8 mouse cellular contexts compared by ENCODE assay signal in genomic region chr7:45204380-45205143, GRCm38 (mm10). TPM values are rescaled to one million over a fixed set of nuclear protein-coding genes. Genes with fewer than 3 reads are reported as not detected.
DNase-seq lines count a peak whose midpoint lies in the region; ATAC-seq lines count a peak whose summit lies in the region.

TSS of gene Ccdc155 (minus strand) at chr7:45204892.

- H3K4me1 ChIP-seq in embryonic facial prominence, embryonic 12.5 days = no peaks in the 10 kb centered on the region
- H3K4me1 ChIP-seq in limb, embryonic 10.5 days = peaks cover 5% of the 10 kb centered on the region; the same call in 1 of the 2 replicates
- H3K4me1 ChIP-seq in midbrain, embryonic 12.5 days = peaks cover 3% of the 10 kb centered on the region; the same call in 1 of the 2 replicates

- peak; percentile 91 to 93 for DNase-seq in adrenal gland, postnatal 36 days
- peak; percentile 85 to 93 for DNase-seq in heart, adult 18-20 months
- DNase-seq in kidney, adult 18-20 months = peak; percentile 81
- peak; percentile 98 for DNase-seq in limb, embryonic 10.5 days (ENCODE audit: low spot score)
- DNase-seq in skeletal muscle tissue, adult 2 months (ENCODE audit: low read depth, low spot score) = peak; percentile 91
- DNase-seq in MN1 (ENCODE audit: low spot score) = no peak

- H3K9me3 ChIP-seq in embryonic facial prominence, embryonic 12.5 days = no peaks in the 10 kb centered on the region; the same call in 1 of the 2 replicates
- H3K9me3 ChIP-seq in limb, embryonic 10.5 days (replicated peaks) = no peaks in the 10 kb centered on the region
- no peaks in the 10 kb centered on the region for H3K9me3 ChIP-seq in midbrain, embryonic 12.5 days

- H3K9ac ChIP-seq in embryonic facial prominence, embryonic 12.5 days = peak within 1 kb of the TSS; percentile 38
- peak within 1 kb of the TSS; percentile 54 for H3K9ac ChIP-seq in midbrain, embryonic 12.5 days (replicated peaks)

- no peaks in the 10 kb centered on the region for H3K27me3 ChIP-seq in embryonic facial prominence, embryonic 12.5 days
- peaks cover 36% of the 10 kb centered on the region for H3K27me3 ChIP-seq in limb, embryonic 10.5 days (ENCODE audit: low read depth, poor library complexity, severe bottlenecking)
- H3K27me3 ChIP-seq in midbrain, embryonic 12.5 days = peaks cover 36% of the 10 kb centered on the region

- peak; percentile 95 for ATAC-seq in embryonic facial prominence, embryonic 12.5 days (ENCODE audit: insufficient number of reproducible peaks, insufficient read depth, low FRiP score, low TSS enrichment)
- peak; percentile 95 for ATAC-seq in midbrain, embryonic 12.5 days (ENCODE audit: low FRiP score, low read depth)

- no peaks in the 10 kb centered on the region for H3K36me3 ChIP-seq in embryonic facial prominence, embryonic 12.5 days
- no peaks in the 10 kb centered on the region for H3K36me3 ChIP-seq in limb, embryonic 10.5 days
- H3K36me3 ChIP-seq in midbrain, embryonic 12.5 days = no peaks in the 10 kb centered on the region

- H3K4me2 ChIP-seq in embryonic facial prominence, embryonic 12.5 days (replicated peaks) = peak within 1 kb of the TSS; percentile 55
- peak within 1 kb of the TSS; percentile 52 for H3K4me2 ChIP-seq in midbrain, embryonic 12.5 days (replicated peaks)

- WGBS in embryonic facial prominence, embryonic 12.5 days = 10% methylated on average over 43 of the region's 44 CpGs
- WGBS in limb, embryonic 10.5 days = 8% methylated on average over 44 of the region's 44 CpGs
- WGBS in midbrain, embryonic 12.5 days = 9% methylated on average over 44 of the region's 44 CpGs

- peak within 1 kb of the TSS; percentile 79 for H3K27ac ChIP-seq in embryonic facial prominence, embryonic 12.5 days
- H3K27ac ChIP-seq in limb, embryonic 10.5 days = peak within 1 kb of the TSS; percentile 85
- peak within 1 kb of the TSS; percentile 72; the same call in 1 of the 2 replicates for H3K27ac ChIP-seq in midbrain, embryonic 12.5 days (replicated peaks)

- peak within 1 kb of the TSS; percentile 42 for H3K4me3 ChIP-seq in embryonic facial prominence, embryonic 12.5 days
- H3K4me3 ChIP-seq in limb, embryonic 10.5 days = peak within 1 kb of the TSS; percentile 53
- H3K4me3 ChIP-seq in midbrain, embryonic 12.5 days = peak within 1 kb of the TSS; percentile 47

RNA-seq across cellular contexts. Expression of gene Ccdc155, which starts in this region (rescaled TPM):
- not detected for total RNA-seq in adrenal gland, postnatal 36 days (2021)
- polyA plus RNA-seq in embryonic facial prominence, embryonic 12.5 days (2016; fragmentation: Nextera tagmentation; extraction: Ambion mirVana) = 0.94 and 1.7 TPM in 2 replicates
- total RNA-seq in heart, adult 18-20 months (2021) = under 1 TPM in 1 of 2 experiments, not detected in 1; 0.46 TPM
- 0.45 and 0.68 TPM in 2 replicates for polyA plus RNA-seq in limb, embryonic 10.5 days (2016; fragmentation: Nextera tagmentation; extraction: Ambion mirVana)
- 0.63 and 0.75 TPM in 2 replicates for polyA plus RNA-seq in midbrain, embryonic 12.5 days (2016; fragmentation: Nextera tagmentation; extraction: Ambion mirVana)

Comparison
In these comparisons a context has a peak if more than half of its experiments do, and no peak if none do; other contexts are left out.
1. Peak in DNase-seq in adrenal gland, postnatal 36 days; RNA of the gene not detected or under 1 TPM.
2. Peak in DNase-seq in heart, adult 18-20 months; RNA of the gene not detected or under 1 TPM.
3. Peak in DNase-seq, H3K4me3 ChIP-seq and H3K27ac ChIP-seq in limb, embryonic 10.5 days; RNA of the gene not detected or under 1 TPM.
4. Peak in ATAC-seq, H3K4me3 ChIP-seq, H3K27ac ChIP-seq, H3K9ac ChIP-seq and H3K4me2 ChIP-seq in midbrain, embryonic 12.5 days; RNA of the gene not detected or under 1 TPM.